Mouse (Mus musculus): Measurements from ENCODE around the gene Cryl1.

DNA sequence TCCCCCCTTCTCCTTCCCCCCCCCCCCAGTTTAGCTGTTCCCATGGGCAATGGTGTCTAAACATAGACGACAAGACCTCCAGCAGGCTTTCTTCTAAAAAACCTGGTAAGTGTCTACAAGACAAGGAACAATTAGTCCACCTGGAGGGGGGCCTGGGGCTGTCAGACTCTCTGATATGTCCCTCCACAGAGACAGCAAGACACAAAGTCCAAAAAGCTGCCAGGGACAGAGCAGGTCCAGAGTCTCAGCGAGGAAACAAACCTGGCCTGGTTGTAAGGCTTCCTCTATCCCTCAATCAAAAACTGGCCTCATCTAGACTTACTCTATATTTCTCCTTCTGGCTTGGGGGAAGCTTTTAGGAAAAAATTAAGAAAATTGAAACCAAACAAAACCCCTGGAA lies 115.7 kb downstream of the Cryl1 start:
- no peak for TF ChIP-seq CTCF (IDR thresholded peaks at IDR 0.05; ENCODE audit: insufficient read depth, low read length)
- no peak for TF ChIP-seq POLR2A (IDR thresholded peaks at IDR 0.05; ENCODE audit: borderline replicate concordance, extremely low read depth, low read depth, low read length)
